Mouse (Mus musculus) layer of hippocampus, postnatal 25 days (tissue): ENCODE measurements around the gene Atxn7l3b. TPM values are rescaled to one million over a fixed set of nuclear protein-coding genes. Genes with fewer than 3 reads are reported as not detected.
"Not testable (repeated sequence)": the region's sequence is repeated elsewhere in the genome, so short reads cannot be mapped to it uniquely, and the experiment has no call there.

Experiments
- DNase-seq, 2 experiments: peaks; one replicate each; pipeline ENCODE4 v3.0.0; 2022; ENCODE audit warnings: mixed read lengths in 2 of 2, low spot score in 1 of 2; ENCODE audit errors: extremely low spot score in 1 of 2
- total RNA-seq, 2 experiments: library from RNA; stranded (reverse); gene quantifications; 2 replicates each; pipeline ENCODE4 v1.2.3; 2021

Gene Atxn7l3b
- 100 to 1,000 TPM; 205 to 227 TPM for total RNA-seq

- peak; percentile 94 to 98 for DNase-seq
Measured at GRCm38 (mm10) chr10:112928452-112929221, at the start of gene Atxn7l3b. TSS of gene Atxn7l3b (minus strand) at chr10:112929001.

GRCm38 (mm10) chr10:112977586-112977985 is 48.8 kb upstream of the Atxn7l3b start:
- DNase-seq, result no peak

- DNase-seq, result no peak
Measured at GRCm38 (mm10) chr10:112973286-112974026, 44.7 kb upstream of the Atxn7l3b start.

GRCm38 (mm10) chr10:112970002-112970589 is 41.3 kb upstream of the Atxn7l3b start:
- no peak for DNase-seq

GRCm38 (mm10) chr10:112967578-112967977 is 38.8 kb upstream of the Atxn7l3b start:
- no peak for DNase-seq

- DNase-seq, result not testable (repeated sequence)
Measured at GRCm38 (mm10) chr10:112962216-112962615, 33.4 kb upstream of the Atxn7l3b start.

GRCm38 (mm10) chr10:112954140-112954539 is 25.3 kb upstream of the Atxn7l3b start:
- DNase-seq, result no peak

- no peak for DNase-seq
Measured at GRCm38 (mm10) chr10:112948453-112948852, 19.7 kb upstream of the Atxn7l3b start.

- DNase-seq, result no peak
Measured at GRCm38 (mm10) chr10:112929222-112929615, 418 bp upstream of the Atxn7l3b start.

GRCm38 (mm10) chr10:112926961-112927360 is 1.8 kb downstream of the Atxn7l3b start:
- no peak for DNase-seq

GRCm38 (mm10) chr10:112926271-112926670 is 2.5 kb downstream of the Atxn7l3b start:
- DNase-seq, result no peak

GRCm38 (mm10) chr10:112916575-112917190 is 12.1 kb downstream of the Atxn7l3b start:
- no peak for DNase-seq

GRCm38 (mm10) chr10:112900243-112900642 is 28.6 kb downstream of the Atxn7l3b start:
- no peak for DNase-seq

- no peak for DNase-seq
Measured at GRCm38 (mm10) chr10:112899796-112900195, 29.0 kb downstream of the Atxn7l3b start.

GRCm38 (mm10) chr10:112896636-112897035 is 32.2 kb downstream of the Atxn7l3b start:
- no peak for DNase-seq

- no peak for DNase-seq
Measured at GRCm38 (mm10) chr10:112893622-112894252, 35.1 kb downstream of the Atxn7l3b start.

- no peak for DNase-seq
Measured at GRCm38 (mm10) chr10:112884064-112884463, 44.7 kb downstream of the Atxn7l3b start.

- no peak for DNase-seq
Measured at GRCm38 (mm10) chr10:112883688-112884004, 45.2 kb downstream of the Atxn7l3b start.

- no peak for DNase-seq
Measured at GRCm38 (mm10) chr10:112882789-112883687, 45.8 kb downstream of the Atxn7l3b start.
